Mouse (Mus musculus) right cerebral cortex, postnatal 4 days (tissue): Measurements from ENCODE around the gene Csf1.
"Not testable (repeated sequence)": the region's sequence is repeated elsewhere in the genome, so short reads cannot be mapped to it uniquely, and the experiment has no call there.

Source experiments
- DNase-seq: peaks from one replicate; pipeline ENCODE4 v3.0.0-alpha.2; 2022

Gene Csf1

GRCm38 (mm10) chr3:107746026-107746425, 14.2 kb downstream of the Csf1 start:
- no peak for DNase-seq

DNA sequence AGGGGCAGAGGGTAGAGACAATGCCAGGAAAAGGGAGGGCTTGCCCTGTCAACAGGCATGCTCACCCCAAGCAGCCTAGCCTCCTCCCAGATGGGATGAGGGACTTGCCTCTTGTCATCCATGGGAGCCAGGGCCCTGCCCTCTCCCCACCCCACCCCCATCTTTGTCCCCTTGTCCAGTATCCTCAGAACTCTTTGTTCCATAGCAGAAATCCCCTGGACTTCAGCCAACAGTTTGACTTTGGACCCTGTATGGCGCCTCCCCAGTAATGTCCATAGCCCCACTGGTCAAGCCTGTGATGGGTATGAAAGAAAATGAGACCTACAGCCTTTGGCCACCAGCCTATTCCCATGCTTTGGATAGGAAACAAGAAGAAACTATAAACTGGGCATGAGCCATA, 16.6 kb downstream of the Csf1 start:
- no peak for DNase-seq

- no peak for DNase-seq
These were observed 17.2 kb downstream of the Csf1 start for GRCm38 (mm10) chr3:107743107-107743506.

DNA sequence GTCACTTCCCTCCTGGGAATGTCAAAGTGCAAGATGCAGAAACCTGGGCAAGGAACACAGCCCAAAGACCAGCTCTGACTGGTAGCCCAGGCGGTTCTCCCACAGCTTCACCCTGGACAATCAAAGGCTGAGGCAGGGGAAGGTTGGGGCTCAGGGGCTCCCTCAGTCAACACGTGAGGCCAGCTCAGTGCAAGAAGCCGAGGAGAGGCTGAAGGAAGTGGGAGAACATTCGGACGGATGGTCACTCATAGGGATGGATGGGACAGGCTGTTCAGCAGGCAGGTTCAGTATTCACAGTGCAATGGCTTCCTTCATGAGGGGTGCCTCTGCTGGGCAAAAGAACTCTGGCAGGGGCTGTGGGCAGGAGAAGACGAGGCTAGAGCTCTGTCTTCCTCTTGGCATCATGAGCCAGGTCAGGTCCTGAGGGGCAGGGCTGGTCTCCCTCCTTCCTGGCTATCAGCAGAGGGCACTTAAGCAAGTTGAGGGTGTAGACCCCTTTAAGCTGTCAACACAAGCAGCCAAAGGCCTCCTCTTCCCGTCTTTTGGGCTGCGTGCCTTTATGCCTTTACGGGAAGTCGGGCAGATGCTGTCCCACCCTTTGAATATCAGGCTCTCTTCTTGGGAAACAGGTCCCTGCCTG, 18.1 kb downstream of the Csf1 start:
- no peak for DNase-seq

- DNase-seq: no peak
These were observed 18.9 kb downstream of the Csf1 start for GRCm38 (mm10) chr3:107741387-107741786.

GRCm38 (mm10) chr3:107740578-107741207, 19.6 kb downstream of the Csf1 start:
- peak; percentile 61 for DNase-seq

GRCm38 (mm10) chr3:107739966-107740365, 20.3 kb downstream of the Csf1 start:
- no peak for DNase-seq

DNA sequence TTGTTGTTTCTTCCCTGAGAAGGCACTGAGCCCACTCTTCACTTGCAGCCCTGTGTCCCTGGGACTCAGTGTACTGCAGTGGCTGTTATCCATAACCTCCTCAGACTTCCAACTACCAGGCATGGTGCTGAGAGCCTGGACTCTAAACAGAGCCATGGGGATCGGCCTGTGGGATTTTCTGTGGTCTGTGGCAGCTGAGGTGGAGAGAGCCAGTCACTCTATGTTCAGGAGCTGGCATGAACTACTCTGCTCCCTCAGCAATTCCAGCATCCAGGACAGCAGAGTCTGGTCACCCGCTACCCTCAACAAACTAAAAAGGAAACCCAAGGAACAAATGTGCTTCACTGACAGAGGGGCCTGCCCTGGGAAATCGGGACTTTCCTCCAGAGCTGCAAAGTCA, 20.8 kb downstream of the Csf1 start:
- no peak for DNase-seq

DNA sequence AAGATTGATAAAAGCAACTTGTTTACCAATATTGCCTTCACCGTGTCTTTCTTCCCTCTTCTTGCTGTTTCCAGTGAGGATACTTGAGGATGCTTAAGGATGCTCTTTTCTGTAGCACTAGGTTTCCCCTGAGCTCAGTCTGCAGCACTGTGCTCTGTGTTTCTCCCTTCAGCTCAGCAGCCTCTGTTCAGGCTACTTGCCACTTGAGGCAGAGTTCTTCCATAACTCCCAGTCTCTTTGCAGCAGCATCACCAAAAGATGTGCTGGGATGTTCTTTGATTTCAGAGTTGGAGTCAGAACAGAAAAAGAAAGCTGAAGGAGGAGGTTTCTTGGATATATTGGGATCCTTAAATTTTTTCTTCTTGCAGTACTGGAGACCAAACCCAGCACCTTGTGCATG, 21.6 kb downstream of the Csf1 start:
- no peak for DNase-seq

DNA sequence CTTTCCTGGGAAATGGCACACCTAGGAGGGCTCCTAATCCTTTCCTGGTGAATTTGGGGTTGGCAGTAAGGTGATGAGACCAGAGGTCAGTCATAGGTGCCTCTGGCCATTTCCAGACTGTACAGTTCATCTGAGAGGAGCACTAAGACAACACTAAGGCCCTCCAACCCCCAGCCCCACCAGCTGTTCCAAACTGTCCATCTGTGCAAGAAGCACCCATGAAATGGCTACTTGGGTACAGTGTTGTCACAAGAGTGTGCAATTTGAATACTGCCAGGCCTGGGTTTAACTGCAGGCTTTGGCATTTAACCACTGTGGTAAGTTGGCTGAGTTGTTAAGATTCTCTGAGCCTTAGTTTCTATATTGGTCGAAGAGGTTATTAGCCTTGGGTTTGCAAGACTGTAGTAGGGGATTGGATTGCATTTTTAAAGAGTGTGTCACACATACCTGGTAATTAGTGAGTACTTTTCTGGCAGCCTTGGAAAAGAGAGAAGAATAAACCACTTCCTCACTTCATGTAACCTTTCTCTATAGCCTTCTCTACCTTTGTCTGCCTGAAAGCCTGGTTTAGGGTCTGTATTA, 22.6 kb downstream of the Csf1 start:
- DNase-seq: no peak

DNA sequence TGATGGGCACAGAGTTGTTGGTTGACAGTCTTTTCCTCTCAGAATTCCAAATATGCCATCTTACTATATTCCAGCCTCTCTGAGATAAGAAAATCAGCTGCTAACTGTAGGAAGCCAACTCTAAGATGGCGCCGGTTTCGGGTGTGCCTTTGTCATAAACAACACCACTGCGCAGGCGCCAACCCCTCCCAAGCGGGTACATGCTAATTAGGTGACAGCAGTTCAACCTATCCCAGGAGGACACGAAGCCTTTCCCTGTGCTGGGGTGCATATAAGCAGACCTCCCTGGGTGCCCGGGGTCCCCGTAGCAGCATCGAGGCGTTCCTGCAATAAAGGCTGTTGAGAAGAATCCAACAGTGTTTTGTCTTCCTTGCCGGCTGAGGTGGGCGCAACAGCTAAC, 24.6 kb downstream of the Csf1 start:
- not testable (repeated sequence) for DNase-seq

DNA sequence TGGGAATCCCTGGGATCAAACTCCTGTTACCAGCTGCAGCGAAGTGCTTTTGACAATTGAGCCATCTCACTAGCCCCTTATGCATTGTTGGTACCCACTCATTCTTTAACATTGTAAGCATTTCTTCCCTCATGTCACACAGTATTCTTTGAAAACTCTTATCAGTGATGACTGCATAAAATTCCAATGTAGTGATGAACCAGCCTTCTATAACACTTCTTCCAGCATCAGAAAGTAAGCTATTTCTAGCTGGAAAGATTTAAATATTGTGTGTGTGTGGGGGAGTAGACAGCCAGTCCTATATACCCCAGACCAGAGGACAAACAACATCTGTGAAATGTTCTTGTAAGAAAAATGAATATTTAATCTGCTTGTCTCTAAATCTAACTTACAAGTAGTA, 26.9 kb downstream of the Csf1 start:
- DNase-seq: no peak

DNA sequence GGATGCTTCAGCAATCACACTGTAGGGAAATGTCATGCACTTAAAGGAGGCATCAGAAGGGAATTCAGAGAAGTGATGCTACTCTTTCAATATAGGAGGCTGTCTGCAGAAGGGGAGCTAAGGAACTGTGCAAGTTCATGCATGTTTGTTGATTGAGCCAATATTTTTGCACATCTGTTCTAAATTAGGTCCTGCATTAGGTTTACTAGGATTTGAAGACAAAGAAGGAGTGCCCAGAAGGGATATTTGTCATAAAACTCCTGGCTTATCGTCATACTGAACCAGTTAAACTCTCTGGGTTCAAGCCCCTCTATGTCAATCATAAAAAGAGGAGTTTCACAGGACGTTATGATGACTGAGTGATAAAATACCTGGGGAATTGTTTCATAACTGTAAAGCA, 30.0 kb downstream of the Csf1 start:
- DNase-seq: no peak

DNA sequence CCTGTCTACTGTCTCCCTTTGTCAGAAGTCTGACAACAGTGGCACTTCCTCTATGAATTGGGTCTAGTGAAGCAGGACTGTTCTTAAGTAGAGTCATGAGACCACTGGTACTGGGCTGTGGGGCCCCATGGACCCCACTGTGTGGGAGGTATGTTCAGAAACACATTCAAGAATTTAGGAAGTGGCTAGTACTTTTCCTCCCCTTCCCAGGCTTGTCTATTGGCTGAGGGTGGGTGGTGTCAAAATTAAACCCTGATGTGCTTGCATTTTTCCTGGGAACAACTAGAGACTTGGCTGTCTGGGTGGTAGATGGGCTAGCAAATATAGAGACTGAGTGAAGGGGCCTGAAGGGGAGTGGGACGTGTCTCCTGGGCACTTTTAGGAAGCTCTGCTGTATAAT, 31.8 kb downstream of the Csf1 start:
- DNase-seq: no peak

- no peak for DNase-seq
These were observed 44.3 kb downstream of the Csf1 start for GRCm38 (mm10) chr3:107715971-107716370.

- no peak for DNase-seq
These were observed 45.9 kb downstream of the Csf1 start for GRCm38 (mm10) chr3:107714276-107714933.

GRCm38 (mm10) chr3:107712081-107712480, 48.2 kb downstream of the Csf1 start:
- no peak for DNase-seq

DNA sequence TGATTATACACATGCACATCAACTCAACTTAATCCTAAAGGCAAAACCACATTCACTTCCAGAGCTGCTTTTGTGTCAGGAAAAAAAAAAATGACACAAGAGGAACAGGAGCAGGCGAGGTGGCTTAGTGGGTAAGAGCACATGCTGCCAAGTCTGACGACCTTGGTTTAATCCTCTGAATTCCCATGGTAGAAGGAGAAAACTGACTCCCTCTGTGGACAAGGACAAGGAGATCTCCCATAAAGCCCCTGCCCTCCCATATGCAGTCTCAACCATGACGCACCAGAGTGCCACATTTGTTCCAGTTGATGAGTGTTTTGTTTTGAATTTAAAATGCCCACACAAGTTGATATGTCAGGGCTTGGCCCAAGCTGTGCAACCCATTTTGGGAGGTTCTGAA, 51.1 kb downstream of the Csf1 start:
- DNase-seq: no peak

- no peak for DNase-seq
These were observed 53.0 kb downstream of the Csf1 start for GRCm38 (mm10) chr3:107707239-107707638.

DNA sequence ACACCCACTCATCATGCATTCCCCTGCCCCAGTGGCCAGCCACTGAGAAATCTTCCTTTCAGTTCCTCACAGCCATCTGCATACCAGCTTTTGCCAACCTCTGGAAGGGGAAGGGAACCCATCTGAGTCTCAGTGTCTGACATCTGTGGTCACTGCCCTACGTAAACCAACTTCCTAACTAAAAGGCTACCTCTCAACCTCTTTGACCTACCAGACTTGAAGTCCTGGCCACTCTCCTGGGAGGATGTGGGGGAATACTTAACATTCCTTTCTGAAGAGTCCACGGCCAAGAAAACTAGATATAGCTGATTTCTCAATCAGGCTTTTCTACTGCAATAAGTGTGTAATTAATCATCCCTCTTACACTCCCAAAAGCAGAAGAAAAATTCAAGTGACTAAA, 54.1 kb downstream of the Csf1 start:
- no peak for DNase-seq

- DNase-seq: no peak
These were observed 55.9 kb downstream of the Csf1 start for GRCm38 (mm10) chr3:107704371-107704705.

GRCm38 (mm10) chr3:107703675-107704370, 56.4 kb downstream of the Csf1 start:
- no peak for DNase-seq

DNA sequence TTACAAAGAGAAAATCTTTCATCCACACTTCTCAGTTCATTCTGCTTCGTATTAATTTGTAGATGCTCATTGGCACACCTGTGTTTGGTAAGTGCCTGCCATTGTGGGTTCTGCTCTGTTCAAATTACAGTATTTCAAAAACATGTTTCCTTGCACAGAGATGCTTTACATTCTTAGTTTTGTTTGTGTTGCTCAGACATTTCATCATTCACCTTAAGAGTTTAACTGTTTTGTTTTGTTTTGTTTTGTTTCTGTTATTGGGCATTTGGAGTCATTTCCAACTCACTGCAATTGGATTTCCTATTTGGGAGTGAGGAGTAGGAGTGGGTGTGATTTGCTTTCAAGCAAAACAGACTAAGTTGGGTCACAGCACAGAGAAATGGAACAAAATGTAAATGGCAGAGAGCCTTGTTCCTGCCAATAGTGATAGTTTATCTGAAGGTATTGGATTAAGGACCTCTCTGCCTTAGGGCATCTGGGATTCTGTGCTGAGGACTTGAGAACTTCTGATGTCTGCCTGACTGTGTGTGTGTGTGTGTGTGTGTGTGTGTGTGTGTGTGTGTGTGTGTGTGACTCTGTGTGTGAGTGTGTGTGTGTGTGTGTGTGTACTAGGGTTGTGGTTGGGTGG, 58.4 kb downstream of the Csf1 start:
- no peak for DNase-seq
